Mouse (Mus musculus) WW6 (cell line): Measurements from ENCODE around the gene Spx.

ENCODE experiments used
- DNase-seq: peaks from one replicate; pipeline ENCODE4 v3.0.0-alpha.2; 2013; ENCODE audit warnings: low read depth, low spot score

Gene Spx

DNA sequence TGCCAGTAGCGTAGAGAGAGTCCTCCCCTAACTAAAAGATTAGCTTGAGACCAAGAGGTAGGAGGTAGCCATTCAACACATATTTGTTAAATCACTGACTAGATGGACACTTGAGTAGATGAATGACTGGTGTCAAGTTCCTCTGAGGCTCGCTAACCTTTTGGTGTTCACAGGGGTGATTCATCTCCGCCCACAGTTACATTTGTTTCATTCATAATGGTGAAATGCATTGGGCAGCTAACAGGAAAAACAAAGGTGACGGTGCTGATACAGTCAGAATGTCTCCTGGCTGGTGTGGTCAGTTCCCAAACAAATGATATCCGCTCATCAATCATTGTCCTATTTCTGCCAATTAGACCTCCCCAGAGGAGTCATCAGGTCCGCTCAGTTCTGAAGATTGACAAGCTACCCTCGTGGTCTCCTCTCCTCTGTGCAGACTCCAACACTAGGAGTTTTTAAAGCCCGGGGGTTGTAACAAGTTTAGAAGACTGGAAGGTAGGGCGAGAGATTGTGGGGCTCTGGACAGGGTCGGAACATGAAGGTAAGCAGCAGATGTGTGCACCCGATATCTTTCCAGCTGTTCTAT is at the start of gene Spx:
Spx (plus strand) TSS at position 536 of the 586 bp plus-strand sequence.
- DNase-seq, result no peak

- no peak for DNase-seq
Observed at GRCm38 (mm10) chr6:142365742-142366472, 47.3 kb upstream of the Spx start.

GRCm38 (mm10) chr6:142366473-142367018 is 46.7 kb upstream of the Spx start:
- DNase-seq, result no peak

DNA sequence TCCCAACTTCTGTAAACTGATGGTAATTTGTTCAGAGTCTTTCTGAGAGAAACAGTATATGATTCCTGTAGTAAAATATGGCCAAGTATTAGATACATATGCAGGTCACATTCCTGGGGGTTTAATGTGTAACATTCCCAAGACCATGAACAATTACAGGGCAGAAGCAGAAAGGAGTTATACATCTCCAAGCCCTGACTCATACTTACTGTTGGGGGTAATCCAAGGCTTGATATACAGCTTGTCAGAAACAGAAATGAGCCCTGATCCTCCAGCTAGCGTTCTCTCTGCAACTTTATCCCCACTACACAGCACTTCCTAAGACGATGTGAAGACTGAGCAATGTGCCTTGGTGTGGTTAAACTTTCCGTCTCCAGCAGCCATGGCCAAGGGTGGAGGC is 45.7 kb upstream of the Spx start:
- DNase-seq, result no peak

DNA sequence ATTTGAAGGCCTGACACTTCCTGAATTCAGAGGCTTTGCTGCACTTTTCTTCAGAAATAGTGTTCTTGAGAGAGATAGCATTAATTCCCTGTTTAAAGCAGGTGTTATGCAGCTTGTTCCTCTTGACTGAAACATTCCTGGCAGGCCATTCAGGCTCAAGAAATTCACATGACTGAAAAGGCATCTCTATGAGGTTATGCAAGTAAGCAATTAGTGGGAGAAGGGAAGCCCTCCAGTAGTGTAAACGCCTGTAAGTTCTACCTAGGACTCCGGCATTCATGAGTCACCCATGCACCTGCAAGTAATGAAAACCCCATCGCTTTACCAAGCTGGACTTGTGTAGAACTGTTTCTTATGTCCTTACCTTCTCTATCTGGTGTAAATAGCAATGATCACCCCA is 43.7 kb upstream of the Spx start:
- no peak for DNase-seq

- no peak for DNase-seq
Observed at GRCm38 (mm10) chr6:142377081-142377480, 36.2 kb upstream of the Spx start.

- no peak for DNase-seq
Observed at GRCm38 (mm10) chr6:142378576-142379330, 34.5 kb upstream of the Spx start.

- no peak for DNase-seq
Observed at GRCm38 (mm10) chr6:142379961-142380360, 33.3 kb upstream of the Spx start.

GRCm38 (mm10) chr6:142381615-142382014 is 31.6 kb upstream of the Spx start:
- DNase-seq, result no peak

GRCm38 (mm10) chr6:142384521-142384920 is 28.7 kb upstream of the Spx start:
- no peak for DNase-seq

- DNase-seq, result no peak
Observed at GRCm38 (mm10) chr6:142386285-142387010, 26.8 kb upstream of the Spx start.

DNA sequence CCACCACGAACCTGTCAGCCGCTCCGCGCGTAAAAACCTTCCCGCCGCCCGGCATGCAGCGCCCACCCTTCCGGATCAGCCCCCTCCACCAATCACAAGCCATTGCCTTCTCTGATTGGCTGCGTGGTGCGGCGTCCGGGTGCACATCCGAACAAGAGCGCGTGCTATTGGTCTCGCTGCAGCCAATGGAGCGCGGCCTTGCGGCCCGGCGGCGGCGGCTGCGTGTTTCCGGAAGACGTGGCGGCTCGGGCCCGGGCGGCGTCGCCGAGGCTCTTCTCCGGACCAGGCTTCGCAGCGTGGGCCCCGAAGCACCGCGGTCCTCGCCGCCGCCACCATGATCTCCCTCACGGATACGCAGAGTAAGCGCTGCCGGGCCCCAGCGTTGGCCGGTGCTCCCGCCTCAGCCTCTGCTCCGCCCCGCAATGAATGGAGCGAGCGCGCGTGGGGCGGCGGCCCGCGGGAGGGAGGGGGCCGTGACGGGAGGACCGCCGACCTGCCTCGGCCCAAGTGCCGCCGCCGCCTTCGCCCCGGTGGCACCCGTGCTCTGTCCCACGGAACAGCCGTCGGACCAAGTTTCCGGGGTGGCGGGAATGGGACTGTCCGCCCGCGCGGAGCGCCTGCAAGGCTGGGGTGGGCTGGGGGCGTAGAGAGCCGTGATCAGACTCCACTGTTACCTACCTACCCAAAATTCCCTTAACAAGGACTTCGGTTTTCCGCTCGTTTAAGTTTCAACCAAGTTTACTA is 26.1 kb upstream of the Spx start, which contains the start of the genes Recql and Golt1b:
Recql (minus strand) TSS at position 77 of the 744 bp plus-strand sequence.
Golt1b (plus strand) TSS at position 211 of the 744 bp plus-strand sequence.
- peak; percentile 94 for DNase-seq

DNA sequence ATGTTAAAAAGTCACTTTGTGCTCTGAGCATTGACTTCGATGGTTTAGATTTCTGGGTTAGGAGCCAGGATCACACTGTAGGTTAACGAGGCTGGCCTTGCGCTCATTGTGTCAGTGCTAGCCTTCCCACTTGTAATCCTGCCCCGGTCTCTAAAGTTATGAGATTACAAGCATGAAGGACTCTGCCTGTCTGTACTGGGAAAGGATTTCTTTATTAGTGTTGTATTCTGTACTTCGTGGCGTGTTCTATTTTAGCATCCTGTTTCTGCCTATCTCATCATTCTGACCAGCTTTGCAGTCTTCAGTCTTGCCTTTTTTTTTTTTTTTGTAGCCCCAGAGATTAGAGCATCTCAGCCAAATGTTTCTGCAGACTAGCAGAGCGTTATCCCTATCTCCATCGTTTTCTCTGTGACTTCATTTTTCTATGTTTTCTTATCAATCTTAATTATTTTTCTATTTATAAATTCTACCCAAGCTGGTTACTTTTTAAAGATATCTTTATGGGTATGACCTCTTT is 25.4 kb upstream of the Spx start:
- no peak for DNase-seq

GRCm38 (mm10) chr6:142389101-142389500 is 24.1 kb upstream of the Spx start:
- no peak for DNase-seq

- DNase-seq, result no peak
Observed at GRCm38 (mm10) chr6:142392312-142392711, 20.9 kb upstream of the Spx start.

GRCm38 (mm10) chr6:142394669-142395068 is 18.6 kb upstream of the Spx start:
- DNase-seq, result no peak

GRCm38 (mm10) chr6:142395756-142396155 is 17.5 kb upstream of the Spx start:
- DNase-seq, result no peak

- no peak for DNase-seq
Observed at GRCm38 (mm10) chr6:142411140-142411539, 2.1 kb upstream of the Spx start.

GRCm38 (mm10) chr6:142413845-142414244 is 604 bp downstream of the Spx start:
- DNase-seq, result no peak

DNA sequence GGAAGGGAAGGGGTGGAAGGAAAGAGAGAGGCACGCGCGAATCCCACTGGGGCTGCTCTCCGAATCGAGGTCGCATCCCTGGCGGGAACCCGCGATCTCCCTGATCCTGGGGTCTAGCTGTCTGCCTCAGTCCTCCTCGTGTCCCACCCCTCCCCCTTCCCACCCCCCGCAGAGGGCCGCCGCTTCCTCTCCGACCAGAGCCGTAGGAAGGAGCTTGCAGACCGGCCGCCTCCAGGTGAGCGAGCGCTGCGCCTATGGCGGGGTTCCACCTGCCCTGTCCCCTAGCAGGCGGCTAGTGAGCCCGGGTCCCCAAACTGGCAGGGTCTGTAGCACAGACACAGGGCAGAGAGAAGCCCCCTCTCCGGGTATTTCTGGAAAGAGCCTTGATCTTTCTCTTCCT is 1.4 kb downstream of the Spx start:
- peak; percentile 13 for DNase-seq

DNA sequence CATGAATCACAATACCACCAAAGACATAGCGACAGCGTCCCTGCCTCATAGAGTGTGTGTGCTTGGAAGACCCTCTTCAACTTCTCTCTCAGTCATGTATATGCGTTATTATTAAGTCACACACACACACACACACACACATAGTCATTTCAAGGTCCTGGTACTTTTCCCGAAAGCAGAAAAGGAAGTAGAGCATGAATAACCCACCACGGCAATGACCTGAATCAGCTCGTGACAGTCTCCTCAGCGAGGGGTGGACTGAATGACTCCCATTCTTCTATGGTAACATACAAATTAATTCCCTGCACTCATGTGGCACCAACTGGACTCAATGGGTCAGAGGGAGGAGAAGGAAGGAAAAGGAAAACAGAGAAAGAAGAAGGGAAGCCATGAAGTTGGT is 11.7 kb downstream of the Spx start:
- DNase-seq, result no peak
